Mouse (Mus musculus): ENCODE measurements around the gene Col5a3.

Gene Col5a3

DNA sequence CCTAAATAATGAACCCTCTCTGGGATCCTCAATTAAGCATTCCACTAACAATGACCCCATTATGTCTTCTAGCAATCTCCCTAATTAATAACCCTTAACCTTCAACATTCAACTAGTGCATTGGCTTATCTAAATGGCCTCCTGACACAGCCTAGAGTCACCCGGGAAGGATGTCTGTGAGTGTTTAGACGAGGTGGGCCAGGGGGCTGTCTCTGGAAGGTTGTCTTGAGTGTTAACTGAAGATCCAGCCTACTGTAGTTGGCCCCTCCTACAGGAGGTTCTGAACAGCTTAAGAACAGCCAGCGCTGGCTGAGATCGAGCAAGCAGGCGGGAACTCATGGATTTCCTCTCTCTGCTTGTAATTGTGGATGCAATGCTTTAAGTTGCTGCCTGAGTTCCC, 9.2 kb downstream of the Col5a3 start:
- DNase-seq (ENCODE audit: extremely low spot score, low read depth, low spot score), result no peak

DNA sequence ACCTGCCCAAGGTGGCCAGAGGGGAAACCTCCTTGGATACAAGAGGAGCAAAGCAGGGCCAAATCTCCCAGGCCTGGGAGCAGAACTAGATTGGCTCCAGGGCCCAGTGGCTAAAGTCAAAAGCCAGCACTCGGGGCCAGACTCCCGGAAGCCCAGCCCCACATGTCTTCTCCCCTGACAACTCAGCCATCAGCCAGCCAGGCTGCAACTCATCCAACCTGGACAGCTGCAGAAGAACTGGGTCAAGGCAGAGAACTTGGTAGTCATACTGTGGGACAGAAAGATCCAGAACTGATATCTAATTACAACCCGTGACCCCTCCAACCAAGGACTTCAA, 9.7 kb downstream of the Col5a3 start:
- no peak for DNase-seq (ENCODE audit: extremely low spot score, low read depth, low spot score)

DNA sequence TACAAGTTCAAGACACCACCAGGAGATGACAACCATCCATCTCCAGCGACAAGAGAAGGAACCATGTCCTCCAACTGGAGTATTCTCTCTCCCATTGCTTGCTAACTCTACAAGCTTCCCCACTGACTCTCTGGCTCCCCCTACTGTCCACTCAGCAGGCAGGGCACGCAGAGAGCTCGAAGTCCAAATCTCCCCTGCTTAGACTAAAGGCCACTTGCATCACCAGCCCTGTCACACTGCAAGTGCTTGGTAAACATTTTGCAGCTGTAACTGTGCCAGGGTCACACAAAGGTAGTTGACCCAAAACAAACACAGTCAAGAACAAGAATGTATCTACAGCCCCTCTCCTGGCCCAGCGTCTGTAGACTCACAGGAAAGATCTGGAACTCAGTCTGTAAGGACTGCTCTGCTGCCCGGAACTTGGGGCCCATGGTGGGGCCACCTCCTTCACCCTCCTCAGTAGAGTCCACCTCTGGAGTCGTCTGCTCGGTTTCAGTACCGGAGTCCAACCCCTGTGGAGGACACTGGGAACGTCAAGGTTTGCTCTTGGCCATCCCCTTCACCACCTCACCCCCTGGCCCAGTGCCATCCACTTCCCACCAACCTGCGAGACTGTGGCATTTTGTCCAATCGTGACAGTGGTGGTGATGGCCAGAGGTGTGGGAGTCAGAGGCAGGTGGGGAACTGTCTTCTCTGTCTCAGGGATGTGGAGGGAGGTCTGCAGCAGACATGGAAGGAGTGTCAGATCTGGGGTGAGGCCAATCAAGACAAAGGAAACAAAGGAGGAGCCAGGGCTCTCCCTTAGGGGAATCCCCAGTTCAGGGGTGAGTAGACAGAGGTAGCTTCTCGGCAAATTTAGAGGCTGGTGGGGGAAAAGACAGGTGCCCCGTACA, 10.4 kb downstream of the Col5a3 start:
- DNase-seq (ENCODE audit: extremely low spot score, low read depth, low spot score), result no peak

- DNase-seq (ENCODE audit: extremely low spot score, low read depth, low spot score), result no peak
These were observed 20.6 kb downstream of the Col5a3 start for GRCm38 (mm10) chr9:20794108-20794806.

GRCm38 (mm10) chr9:20790345-20790744, 24.5 kb downstream of the Col5a3 start:
- no peak for DNase-seq (ENCODE audit: extremely low spot score, low read depth, low spot score)

DNA sequence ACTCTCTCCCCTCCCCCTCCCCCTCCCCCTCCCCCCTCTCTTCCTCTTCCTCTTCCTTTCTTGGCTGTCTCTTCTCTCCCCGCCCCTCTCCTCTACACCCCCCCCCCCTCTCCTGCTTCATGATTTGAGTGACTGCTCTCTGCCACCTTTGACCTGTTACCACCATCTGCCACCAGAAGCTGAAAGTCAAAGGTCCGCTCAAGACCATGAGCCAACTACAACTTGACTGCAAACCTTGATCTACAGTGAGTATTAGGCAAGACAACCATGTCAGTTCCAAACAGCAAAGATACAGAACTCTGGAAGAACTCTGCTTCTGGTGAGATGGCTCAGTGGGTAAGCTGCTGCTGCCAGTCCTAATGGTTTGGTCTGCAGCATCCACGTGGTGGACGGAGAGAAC, 25.2 kb downstream of the Col5a3 start:
- no peak for DNase-seq (ENCODE audit: extremely low spot score, low read depth, low spot score)

GRCm38 (mm10) chr9:20787992-20788391, 26.9 kb downstream of the Col5a3 start:
- no peak for DNase-seq (ENCODE audit: extremely low spot score, low read depth, low spot score)

DNA sequence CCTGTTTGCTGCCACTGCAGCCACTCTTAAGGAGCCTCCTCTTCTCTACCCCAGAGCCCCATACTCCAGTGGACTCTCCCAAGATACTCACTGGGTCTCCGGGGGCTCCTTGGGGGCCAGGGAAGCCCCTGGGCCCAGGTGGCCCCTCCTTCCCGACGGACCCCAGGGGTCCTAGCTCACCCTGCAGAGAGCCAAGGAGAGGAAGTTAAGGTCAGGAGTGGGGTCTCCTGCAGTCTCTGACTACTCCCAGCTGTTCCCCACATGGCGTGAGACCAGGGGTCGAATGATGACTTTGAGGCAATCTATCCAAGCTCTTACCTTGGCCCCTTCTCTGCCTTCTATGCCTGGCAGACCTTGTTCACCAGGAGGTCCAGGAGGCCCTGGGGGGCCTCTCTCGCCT, 29.8 kb downstream of the Col5a3 start:
- DNase-seq (ENCODE audit: extremely low spot score, low read depth, low spot score), result no peak

DNA sequence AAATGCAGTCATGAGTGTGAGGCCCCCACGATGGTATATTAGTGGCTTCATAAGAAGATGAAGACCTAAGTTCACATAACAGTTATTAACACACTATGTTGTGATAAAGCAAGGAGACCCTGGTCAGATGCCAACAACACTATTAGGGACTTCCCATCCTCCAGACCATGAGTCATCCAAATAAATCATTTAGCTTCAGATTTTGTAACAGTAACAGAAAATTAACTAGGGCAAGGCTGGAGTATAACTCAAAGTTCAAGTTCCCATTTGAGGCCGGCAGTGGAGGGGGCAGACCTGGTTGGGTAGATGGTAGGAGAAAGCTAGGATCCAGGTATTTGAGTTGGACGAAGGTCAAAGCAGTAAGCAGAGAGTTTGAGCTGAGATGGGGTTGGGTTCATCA, 33.6 kb downstream of the Col5a3 start:
- no peak for DNase-seq (ENCODE audit: extremely low spot score, low read depth, low spot score)

GRCm38 (mm10) chr9:20765274-20765673, 49.6 kb downstream of the Col5a3 start:
- no peak for DNase-seq (ENCODE audit: extremely low spot score, low read depth, low spot score)

GRCm38 (mm10) chr9:20763099-20763498, 51.8 kb downstream of the Col5a3 start:
- no peak for DNase-seq (ENCODE audit: extremely low spot score, low read depth, low spot score)

GRCm38 (mm10) chr9:20762197-20762961, 52.5 kb downstream of the Col5a3 start:
- DNase-seq (ENCODE audit: extremely low spot score, low read depth, low spot score), result no peak

GRCm38 (mm10) chr9:20761388-20761787, 53.5 kb downstream of the Col5a3 start:
- no peak for DNase-seq (ENCODE audit: extremely low spot score, low read depth, low spot score)

GRCm38 (mm10) chr9:20760813-20761212, 54.1 kb downstream of the Col5a3 start:
- no peak for DNase-seq (ENCODE audit: extremely low spot score, low read depth, low spot score)

GRCm38 (mm10) chr9:20758896-20759295, 56.0 kb downstream of the Col5a3 start:
- DNase-seq (ENCODE audit: extremely low spot score, low read depth, low spot score), result no peak

DNA sequence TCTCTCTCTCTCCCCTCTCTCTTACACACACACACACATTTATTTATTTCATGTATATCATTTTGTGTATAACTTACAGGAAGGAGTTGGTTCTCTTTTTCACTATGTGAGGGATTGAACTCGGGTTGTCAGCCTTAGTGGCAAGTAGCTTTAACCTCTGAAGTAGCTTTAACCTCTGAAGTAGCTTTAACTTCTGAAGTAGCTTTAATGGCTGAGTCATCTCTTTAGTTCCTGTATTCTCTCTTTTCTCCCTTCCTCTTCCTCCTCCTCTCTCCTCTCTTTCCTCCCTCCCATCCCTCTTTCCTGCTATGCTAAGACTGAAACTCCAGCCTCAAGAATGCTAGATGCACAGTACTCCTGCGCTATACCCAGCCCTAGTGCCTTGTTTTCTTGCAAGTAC, 56.6 kb downstream of the Col5a3 start:
- no peak for DNase-seq (ENCODE audit: extremely low spot score, low read depth, low spot score)

- peak; percentile 53 for DNase-seq (ENCODE audit: extremely low spot score, low read depth, low spot score)
These were observed 57.5 kb downstream of the Col5a3 start for GRCm38 (mm10) chr9:20757087-20757955.

DNA sequence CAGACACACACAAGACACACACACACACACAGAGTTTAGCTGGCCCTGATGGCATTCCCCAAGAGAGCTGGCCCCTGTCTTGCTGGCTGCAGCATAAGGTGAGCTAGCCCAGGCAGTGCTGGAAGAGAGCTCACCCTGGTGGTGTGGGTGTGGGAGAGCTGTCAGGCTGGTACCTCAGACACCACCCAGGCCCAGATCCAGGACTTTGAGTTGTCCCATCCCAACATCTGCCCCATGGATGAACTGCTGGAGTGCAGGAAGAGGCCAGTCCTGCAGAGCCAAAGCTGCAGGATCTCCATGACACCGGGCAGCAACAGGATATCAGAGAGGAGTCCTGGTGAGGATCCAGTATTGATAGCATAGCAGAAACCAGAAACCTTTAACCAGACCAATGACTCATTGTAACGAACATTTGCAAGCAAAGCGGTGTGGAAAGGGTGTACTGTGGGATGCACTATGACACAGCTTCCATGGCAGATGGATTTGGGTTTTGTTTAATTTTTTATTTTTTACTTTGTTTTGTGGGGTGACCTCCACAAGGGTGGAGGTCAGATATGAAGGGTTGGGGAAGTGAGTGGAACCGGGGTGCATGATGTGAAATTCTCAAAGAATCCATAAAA, 58.7 kb downstream of the Col5a3 start:
- no peak for DNase-seq (ENCODE audit: extremely low spot score, low read depth, low spot score)

- DNase-seq (ENCODE audit: extremely low spot score, low read depth, low spot score), result no peak
These were observed 60.5 kb downstream of the Col5a3 start for GRCm38 (mm10) chr9:20754335-20754734.

DNA sequence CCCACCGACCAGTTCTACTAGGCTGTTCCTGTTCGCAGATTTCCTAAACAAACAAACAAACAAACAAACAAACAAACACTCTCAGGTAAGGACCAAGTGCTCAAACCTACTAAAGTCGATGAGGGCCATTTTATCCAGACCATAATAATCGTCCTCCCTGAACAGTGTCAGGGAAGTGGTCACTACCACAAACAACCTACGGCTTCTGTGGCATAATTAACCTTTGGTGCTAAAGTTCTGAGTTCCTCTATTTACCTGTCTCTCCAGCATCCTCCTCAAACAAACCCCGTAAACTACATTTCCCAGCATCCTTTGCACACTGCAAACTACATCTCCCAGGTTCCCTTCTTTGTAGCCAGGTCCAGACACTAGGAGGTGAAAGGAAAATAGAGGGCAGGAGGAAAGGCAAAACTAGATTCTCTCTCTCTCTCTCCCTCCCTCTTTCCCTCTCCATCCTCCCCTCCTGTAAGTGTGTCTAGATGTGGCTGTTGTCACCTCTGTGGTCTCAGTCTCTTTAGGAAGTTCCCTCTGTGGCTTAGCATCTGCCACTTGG, 63.3 kb downstream of the Col5a3 start:
- no peak for DNase-seq (ENCODE audit: extremely low spot score, low read depth, low spot score)

All from hindlimb bud, embryonic 11.5 days (tissue).